Mouse (Mus musculus): ENCODE results near the gene Smchd1. TPM values are rescaled to one million over a fixed set of nuclear protein-coding genes. Genes with fewer than 3 reads are reported as not detected.
"Not testable (repeated sequence)": the region's sequence is repeated elsewhere in the genome, so short reads cannot be mapped to it uniquely, and the experiment has no call there.

Smchd1 gene
- polyA plus RNA-seq (2012; rRNA removed) = 9.3 and 10.2 TPM in 2 replicates

DNA sequence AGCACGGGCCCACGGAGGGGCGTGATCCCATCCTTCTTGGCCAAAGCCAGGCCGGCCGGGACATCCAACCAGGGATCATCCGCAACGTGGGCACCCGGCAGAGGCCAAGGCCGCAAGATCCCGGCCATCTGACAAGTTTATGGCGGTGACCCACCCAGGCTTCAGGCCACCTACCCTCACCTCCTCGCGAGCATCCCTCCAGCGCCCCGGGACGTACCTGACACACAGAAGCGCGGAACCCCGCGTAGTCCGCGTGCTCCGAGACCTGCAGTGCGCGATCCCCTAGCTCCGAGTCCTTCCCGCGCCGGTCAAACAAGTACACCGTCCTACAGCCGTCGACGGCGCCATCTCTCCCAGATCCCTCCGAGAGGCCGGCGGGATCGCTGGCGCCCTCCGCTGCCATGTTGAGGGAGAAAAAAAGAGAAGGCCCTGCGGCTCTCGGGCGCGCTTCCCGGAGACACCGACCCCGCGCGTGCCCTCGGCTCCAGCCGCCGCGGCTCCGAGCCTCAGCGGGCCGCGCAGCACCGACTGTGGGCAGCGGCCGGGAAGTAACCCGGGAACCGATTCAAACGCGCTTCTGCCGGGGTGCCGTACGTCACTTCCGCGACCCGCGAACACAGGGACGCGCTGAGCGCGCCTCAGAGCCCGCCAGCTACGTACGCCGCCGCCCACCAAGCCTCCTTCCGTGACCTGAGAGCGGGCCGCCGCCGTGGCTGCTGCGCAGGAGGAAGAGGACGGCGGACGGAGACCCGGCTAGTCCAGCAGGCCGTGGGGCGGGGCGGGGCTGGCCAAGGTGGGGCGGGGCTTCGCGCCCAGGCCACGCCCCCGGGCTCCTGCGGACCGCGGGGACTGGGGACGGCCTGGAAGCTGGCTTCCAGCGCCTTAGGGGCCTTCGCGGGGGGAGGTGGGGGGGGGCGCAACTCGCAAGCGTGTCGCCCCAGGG is at the start of gene Smchd1:
TSS of gene Smchd1 (minus strand) at position 582 of the 943 bp plus-strand sequence.
- DNase-seq (ENCODE audit: low read depth) = no peak

DNA sequence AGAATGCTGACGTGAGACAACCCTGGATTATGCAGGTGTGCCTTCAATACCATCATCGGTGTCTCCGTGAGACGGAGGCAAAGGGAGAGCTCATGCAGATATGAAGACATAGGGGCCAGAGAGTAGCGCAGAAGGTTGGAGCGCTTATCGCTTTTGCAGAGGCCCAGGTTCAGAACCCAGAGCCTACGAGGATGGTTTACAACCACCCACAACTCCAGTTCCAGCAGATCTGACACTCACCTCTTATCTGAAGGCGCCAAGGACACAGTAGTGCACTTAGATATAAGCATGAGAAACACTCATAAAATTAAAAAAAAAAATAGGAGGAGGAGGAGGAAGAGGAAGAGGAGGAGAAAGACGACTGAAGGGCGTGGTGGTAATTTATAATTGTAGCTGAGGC is 35.2 kb upstream of the Smchd1 start:
- no peak for DNase-seq (ENCODE audit: low read depth)

DNA sequence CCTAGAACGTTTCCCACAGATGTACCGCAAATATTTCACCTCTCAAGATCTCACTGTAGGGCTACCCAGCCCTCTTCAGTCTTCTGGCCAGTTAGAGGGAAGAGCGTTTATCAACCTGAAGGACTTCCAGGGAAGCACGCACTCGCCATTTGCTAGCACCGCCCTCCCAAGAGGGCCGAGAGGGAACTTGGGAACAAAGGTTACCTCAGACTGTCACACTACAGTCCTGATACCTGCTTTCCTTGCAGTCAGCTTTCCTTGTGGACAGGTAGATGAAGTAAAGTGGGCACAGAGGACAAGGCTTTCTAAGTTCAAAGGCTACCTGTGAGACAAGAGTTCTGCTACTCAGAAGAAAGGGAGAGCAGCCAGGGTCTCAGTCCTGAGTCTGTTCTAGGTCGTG is 31.7 kb upstream of the Smchd1 start:
- no peak for DNase-seq (ENCODE audit: low read depth)

DNA sequence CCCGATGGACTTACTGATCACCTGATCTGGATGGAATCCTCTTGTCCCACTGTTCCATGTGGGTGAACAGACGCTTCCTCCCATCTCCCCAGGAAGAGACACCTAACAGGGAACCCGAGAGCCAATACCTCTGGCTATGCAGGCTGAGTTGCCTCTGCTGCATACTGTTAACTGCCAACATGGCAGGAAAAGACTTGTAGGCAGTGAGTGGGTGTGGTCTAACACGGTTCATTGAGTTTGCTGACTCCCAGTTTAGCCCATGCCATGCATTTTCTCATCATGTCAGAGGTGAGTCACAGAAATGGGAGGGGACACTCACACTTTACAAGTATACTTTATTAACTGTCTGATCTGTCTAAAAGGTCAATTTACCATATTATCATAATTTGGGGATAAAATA is 20.6 kb upstream of the Smchd1 start:
- peak; percentile 27 for DNase-seq (ENCODE audit: low read depth)

DNA sequence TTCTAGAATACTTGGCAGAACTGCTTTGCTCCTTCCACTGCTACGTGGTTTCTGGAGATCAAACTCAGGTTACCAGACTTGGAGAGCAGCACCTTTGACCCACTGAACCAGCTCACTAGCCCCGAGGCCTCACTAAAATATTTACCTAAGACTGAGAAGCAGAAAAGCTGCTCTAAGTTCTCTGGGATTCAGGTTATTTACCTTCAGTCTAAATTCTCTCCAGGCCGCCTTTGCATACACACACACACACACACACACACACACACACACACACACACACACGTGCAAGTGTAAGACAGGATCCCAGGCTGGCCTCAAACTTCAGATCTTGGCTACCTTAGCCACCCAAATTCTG is 16.2 kb upstream of the Smchd1 start:
- DNase-seq (ENCODE audit: low read depth) = no peak

DNA sequence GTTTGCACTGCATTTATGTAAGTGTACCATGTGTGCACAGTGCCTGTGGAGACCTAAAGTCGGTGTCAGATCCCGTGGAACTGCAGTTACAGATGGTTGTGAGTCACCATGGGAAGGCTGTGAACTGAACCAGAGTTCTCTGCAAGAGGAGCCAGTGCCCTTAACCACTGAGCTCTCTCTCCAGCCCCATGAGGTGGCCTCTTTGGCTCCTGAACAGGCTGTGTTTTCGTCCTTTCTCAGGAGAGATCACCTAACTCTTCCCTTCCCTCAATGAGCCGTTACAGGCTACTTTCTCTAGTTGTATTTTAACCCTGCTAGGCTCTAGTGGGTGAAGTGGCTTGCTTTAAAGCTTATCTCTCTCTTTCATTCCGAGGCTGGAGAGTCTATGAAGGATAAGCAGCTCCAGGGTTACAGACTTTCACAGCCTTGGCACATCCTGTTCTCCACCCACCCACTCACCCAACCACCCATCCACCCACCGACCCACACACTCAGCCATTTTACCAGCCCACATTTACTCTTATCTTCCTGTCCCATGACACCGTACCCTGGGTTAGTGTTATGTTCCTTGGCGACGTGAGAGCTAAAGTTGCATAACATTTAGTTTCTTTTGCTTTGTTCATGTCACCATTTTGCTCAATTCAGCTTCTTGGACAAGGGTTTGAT is 15.7 kb upstream of the Smchd1 start:
- DNase-seq (ENCODE audit: low read depth) = peak; percentile 79

DNA sequence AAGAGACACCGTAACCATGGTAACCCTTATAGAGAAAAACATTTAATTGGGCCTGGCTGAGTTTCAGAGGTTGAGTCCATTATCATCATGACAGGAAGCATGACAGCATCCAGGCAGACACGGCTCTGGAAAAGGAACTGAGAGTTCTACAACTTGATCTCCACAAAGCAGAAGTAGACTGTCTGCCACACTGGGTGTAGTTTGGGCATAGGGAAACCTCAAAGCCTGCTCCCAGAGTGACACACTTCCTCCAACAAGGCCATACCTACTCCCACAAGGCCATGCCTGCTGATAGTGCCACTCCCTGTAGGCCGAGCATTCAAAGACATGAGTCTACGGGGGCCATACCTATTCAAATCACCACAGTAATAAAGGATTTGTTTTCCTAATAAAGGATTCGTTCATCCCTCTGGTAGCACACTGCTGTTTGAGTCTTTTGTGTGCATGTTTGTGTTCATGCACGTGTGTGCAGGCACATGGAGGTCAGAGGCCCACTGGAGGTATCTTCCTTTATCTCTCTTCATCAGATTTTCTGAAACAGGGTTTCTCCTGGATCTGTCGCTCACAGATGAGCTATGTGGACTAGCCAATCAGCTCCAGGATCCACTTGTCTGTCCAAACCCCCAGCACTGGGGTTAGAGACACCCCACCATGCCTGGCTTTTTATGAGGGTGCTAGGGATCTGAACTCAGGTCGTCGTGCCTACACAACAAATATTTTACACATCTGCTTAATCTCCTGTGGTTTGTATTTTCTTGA is 14.7 kb upstream of the Smchd1 start:
- DNase-seq (ENCODE audit: low read depth) = no peak

DNA sequence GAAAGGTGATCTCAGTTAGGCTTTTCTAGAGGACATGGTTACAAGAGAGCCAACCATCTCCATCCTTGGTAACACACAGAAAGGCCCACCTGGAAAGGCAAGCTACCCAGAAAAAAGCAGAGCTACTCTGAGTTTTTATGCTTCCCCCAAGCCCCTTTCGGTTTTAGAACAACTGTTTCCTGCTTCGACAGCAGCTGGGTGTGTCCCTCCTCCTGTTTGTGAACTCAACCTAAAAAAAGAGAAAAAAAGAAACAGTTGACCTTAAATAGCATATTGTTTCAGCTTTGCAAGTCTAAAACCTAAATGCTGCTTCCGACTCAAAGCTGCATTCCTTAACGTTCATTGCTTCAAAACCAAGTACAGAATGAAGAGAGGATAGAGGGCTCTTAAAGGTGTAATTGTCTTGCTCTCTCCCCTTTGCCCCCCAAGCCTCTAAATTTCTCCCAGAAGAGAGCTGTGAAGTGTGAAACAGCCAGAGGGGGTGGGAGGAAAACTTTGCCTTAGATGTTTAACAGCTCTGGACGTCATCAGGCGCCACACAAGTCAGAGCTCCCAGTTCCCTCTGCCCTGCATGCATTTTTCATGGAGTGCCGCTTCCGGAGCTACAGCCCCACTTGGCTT is 11.2 kb upstream of the Smchd1 start:
- no peak for DNase-seq (ENCODE audit: low read depth)

DNA sequence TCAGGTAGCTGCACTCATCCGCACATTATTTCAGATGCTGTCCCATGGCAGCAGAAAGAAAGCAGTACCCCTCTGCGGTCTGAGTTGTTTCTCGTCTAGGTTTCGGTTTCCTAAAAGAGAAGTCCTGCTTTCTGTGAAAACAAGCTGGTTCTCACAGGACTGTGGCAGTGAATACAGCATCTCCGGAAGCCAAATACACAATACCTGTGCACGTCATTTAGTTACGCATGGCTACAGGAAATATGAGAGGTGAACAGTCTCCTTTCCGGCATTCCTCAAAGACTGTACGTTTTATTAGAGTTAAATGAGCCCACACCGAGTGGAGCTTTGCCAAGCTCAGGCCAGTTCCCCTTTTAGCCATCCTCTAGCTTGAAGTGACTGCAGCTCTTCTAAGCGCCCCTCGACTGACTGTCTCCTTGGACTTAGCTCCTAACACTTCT is 10.7 kb upstream of the Smchd1 start:
- no peak for DNase-seq (ENCODE audit: low read depth)

DNA sequence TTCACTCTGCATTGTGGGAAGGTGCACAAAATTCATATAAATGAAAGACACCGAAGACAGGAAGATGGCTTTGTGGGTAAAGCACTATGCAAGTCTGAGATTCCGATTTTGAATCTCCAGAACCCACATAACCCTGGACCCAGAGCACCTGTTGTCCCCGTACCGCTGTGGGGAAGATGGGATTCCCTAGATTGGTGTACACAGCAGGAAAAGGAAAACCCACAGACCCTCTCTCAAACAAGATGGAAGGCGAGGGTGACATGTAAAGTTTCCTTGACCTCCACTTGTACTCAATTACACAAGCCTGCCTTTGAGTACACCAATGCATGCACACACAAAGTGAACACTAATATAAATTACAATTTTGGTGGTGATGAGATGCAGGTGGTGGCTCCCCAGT is 9.6 kb upstream of the Smchd1 start:
- no peak for DNase-seq (ENCODE audit: low read depth)

DNA sequence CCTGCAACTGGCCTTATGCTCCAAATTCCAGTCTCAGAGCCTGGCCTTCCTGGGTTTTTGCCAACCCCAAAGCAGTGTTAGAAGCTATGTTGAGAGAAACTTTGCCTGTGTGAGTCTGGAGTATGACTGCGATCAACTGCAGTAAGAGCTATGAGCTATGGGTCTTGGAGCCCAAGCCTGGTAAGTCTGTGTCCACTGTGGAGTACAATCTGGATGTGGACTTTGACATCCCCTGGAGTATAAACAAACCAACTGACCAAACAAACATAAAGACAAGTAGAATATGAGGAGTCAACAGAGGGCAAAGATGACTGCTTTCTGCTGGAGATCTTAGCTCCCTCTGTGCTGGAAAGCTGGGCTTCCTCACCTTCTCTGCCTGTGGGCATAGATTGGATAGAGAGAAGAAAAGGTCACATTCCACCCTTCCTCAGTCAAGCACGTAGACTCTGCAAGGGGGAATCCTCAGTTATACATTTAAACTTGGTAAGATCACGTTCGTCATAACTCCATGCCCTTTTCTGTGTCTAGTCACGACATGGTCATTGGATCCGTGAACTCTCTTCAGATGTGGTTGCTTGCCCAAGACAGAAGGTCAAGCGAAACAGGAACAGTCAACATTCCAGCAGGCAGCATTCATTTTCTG is 8.4 kb upstream of the Smchd1 start:
- DNase-seq (ENCODE audit: low read depth) = no peak

DNA sequence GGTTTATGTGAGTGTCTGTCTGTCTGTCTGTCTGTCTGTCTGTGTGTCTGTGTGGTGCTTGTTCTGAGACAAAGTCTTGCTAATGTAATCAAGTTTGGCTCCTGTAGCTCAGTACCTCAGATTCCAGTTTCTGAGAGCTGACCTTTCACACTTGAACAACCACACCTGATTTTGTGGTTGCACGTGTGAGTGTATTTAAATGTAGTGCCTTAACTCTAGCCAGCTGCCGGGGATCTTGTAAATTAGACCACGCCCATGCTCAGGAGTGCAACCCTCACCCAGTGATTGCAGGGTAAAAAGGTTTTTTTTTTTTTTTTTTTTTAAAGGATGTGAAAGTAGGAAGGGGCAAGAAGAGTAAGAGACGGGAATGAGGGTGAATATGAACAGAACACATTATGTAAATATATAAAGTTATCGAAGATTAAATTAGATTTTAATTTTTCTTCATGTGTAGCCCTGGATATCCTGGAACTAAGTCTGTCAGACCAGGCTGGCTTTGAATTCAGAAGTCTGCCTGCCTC is 4.3 kb upstream of the Smchd1 start:
- no peak for DNase-seq (ENCODE audit: low read depth)

DNA sequence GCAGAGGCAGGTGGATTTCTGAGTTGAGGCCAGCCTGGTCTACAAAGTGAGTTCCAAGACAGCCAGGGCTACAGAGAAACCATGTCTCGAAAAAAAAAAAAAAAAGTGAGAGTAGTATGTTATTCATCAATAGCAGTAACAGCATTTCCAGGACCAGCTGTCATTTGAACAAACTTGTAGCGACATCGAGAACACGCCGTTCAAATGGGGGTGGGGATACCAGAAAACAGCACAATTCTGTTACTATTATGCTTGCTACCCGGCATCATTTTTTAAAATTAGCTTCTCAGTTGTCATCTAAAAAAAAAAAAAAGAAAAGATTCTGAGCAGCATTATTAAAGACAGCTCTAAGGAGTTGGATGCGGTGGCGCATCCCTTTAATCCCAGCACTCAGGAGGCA is 2.3 kb upstream of the Smchd1 start:
- DNase-seq (ENCODE audit: low read depth) = no peak

DNA sequence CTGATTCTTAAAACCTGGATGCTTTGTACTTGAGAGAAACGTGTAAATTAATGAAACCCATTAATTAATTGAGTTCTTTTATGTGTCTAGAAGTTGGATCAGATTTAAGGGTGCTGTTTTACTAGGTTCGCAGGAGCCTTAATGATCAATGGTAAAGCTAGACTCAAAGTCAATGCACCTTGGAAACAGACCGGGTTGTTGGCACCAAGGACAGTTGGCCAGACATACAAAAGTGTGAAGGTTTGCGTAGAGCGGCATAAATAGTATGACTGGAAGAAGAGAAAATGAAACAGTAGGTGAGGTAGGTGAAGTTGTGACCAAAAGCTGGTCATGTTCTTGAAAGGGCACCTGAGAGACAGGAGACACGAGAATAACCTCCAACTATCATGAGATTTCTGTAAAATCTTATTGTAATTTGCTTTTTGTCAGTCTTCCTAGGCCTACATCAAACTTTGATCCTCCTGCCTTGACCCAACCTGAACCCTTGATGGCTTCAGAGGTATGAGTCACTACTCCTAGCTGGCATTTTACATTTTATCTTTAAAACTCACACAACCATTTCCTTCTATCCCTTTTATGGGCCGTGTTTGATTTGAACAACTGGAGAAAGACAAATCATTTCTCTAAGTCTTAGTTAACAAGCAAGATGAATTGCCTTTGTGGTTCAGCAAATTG is 1.3 kb upstream of the Smchd1 start:
- no peak for DNase-seq (ENCODE audit: low read depth)

DNA sequence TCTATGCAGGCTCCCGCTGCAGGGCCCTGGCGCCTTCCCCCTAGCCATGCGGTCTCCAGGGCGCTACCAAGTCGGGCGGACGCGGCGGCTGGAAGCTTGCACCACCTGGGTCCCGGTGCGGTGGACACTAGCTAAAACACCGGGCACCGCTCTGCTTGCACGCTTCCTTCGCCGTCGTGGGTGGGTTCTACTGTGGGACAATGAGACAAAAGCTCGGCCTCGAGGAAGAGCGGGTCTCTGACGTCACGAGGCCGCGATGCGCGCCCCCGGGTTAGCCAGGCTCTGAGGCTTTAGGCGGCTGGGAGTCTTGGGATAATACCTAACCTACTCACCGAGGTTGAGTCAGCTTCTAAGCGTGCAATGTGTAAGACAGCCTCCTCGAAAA is 554 bp upstream of the Smchd1 start:
- no peak for DNase-seq (ENCODE audit: low read depth)

DNA sequence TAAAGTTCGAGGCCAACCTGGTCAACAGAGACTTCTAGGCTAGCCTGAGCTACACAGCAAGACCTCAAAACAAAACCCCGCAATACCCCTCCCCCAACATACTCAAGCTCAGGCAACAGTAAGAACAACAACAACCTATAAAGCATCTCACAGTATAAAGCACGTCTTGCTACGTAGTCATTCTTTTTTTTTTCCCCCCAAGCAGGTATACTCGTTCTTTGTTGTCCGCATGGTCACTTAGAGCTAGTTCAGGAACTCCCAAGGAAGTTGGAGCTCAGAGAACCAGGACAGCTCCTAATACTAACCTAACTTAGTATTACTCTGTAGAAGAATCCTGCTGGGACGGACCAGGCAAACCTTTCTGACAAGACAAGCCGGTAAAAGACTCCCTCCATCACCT is 1.0 kb downstream of the Smchd1 start:
- DNase-seq (ENCODE audit: low read depth) = no peak

DNA sequence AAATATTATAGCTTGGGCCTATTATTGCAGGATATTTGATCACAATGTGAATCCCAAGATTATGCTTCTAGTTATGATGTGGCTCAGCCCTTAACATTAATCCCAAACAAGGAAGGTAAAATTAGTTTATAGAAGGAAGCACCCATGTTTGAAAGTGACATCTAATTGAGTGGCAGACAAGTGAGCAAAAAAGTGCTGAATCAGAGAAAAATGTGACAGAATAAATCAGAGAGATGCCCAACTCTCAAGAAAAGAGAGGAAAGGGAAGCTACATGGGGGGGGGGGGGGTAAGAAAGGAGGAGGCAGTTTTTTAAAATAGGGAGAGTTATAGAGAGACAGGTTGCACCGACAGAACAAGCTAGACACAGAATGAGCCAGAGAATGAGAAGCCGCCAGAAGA is 3.9 kb downstream of the Smchd1 start:
- DNase-seq (ENCODE audit: low read depth) = no peak

DNA sequence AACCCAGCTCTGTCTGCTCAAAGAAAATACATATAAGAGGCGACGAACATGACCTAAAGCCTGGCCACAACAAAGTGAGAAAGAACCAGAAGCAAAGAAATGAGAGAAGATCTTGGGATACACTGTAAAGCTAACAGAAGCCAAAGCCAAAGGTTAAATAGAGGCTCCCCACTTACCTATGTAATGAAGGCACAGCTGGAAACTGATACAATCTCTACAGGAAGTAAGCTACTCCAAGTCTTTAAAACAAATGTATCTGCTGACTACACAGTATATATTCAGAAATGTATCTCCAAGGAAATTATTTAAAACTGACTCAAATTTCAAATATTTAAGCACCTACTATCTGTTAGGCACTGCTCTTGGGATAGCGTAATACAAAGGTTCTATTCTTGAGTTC is 14.8 kb downstream of the Smchd1 start:
- no peak for DNase-seq (ENCODE audit: low read depth)

DNA sequence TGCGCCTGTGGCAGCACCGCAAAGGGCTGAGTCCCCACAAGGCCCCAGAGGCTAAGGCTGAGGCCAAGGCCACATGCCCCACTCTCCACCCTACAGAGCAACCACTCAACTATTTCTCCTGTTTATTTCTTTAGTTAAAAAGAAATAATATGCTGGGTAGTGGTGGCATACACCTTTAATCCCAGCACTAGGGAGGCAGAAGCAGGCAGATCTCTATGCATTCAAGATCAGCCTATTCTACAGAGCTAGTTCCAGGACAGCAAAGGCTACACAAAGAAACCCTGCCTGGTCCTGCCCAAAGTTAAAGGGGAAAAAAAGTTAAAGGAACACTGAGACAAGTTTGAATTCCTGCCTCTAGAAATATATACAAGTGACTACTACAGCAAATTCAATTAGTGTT is 15.3 kb downstream of the Smchd1 start, which contains the start of gene Gm4707:
TSS of gene Gm4707 (minus strand) at position 101 of the 400 bp plus-strand sequence.
- DNase-seq (ENCODE audit: low read depth) = no peak

DNA sequence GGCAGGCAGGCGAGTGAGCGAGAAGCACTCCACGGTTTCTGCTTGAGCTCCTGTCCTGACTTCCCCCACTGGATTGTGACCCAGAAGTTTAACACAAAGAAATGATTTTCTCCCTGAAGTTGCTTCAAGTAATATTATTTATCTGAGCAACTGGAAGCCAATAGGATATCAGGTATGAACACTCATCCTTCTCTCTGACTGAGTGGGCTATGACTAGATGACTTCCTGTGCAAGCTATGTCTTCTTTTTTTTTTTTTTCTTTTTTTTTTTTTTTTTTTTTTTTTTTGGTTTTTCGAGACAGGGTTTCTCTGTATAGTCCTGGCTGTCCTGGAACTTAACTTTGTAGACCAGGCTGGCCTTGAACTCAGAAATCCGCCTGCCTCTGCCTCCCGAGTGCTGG is 17.8 kb downstream of the Smchd1 start:
- DNase-seq (ENCODE audit: low read depth) = not testable (repeated sequence)

DNA sequence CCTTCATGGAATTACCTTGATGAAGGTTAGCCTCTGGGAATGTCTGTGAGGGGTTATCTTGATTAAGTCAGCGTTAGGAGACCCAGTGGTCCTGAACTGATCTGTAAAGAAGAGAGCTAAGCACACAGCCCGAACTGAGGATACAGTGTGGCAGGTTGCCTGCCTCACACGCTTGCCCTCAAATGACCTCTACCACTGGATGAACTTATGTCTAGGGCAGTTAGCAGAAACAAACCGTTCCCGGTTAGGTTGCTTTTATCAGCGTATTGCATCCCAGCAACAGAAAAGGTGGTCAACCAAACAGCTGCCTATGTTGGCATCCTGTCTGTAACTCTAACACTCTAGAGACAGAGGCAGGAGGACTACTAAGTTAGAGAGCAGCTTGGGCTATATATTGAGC is 30.0 kb downstream of the Smchd1 start:
- no peak for DNase-seq (ENCODE audit: low read depth)
